Mouse (Mus musculus): ENCODE results near the gene Dync1i1. TPM values are rescaled to one million over a fixed set of nuclear protein-coding genes. Genes with fewer than 3 reads are reported as not detected.

Dync1i1 gene
- total and polyA plus RNA-seq, 3 experiments = not detected

- DNase-seq (ENCODE audit: low read depth, low spot score) = no peak
- H3K79me2 ChIP-seq (ENCODE audit: control insufficient read depth, insufficient read depth, low read length, poor library complexity) = no peaks in the 10 kb centered on the region
- H3K4me1 ChIP-seq (ENCODE audit: control insufficient read depth in 1 of 2, insufficient read depth in 2 of 2, low read length in 2 of 2) = no peaks in the 10 kb centered on the region
- no peaks in the 10 kb centered on the region for H3K36me3 ChIP-seq (ENCODE audit: control insufficient read depth in 1 of 2, insufficient read depth in 2 of 2, low read length in 2 of 2)
- no peak for TF ChIP-seq NRF1 (IDR thresholded peaks at IDR 0.05; ENCODE audit: insufficient read depth, low read depth, low read length, poor library complexity, severe bottlenecking)
- H3K27me3 ChIP-seq (ENCODE audit: control insufficient read depth in 1 of 2, insufficient read depth in 2 of 2, low read length in 2 of 2) = no peaks in the 10 kb centered on the region; a peak in 1 of 4 replicates
- H3K4me3 ChIP-seq (ENCODE audit: control insufficient read depth in 1 of 2, insufficient read depth in 1 of 2, low read depth in 2 of 2, low read length in 2 of 2) = no peak overlapping the region
- H3K9ac ChIP-seq (ENCODE audit: control insufficient read depth, low read depth, low read length, poor library complexity, severe bottlenecking) = no peak overlapping the region
- no peak overlapping the region for H3K27ac ChIP-seq (ENCODE audit: control insufficient read depth, low read depth, low read length)
- no peaks in the 10 kb centered on the region for H3K9me3 ChIP-seq (replicated peaks; ENCODE audit: insufficient read depth, low read length)
Measured at GRCm38 (mm10) chr6:5733217-5733616, 7.8 kb downstream of the Dync1i1 start.

GRCm38 (mm10) chr6:5734398-5734797 lies 9.0 kb downstream of the Dync1i1 start:
- H3K4me1 ChIP-seq (ENCODE audit: control insufficient read depth in 1 of 2, insufficient read depth in 2 of 2, low read length in 2 of 2) = no peaks in the 10 kb centered on the region
- DNase-seq (ENCODE audit: low read depth, low spot score) = no peak
- H3K9ac ChIP-seq (ENCODE audit: control insufficient read depth, low read depth, low read length, poor library complexity, severe bottlenecking) = no peak overlapping the region
- no peaks in the 10 kb centered on the region; a peak in 1 of 4 replicates for H3K27me3 ChIP-seq (ENCODE audit: control insufficient read depth in 1 of 2, insufficient read depth in 2 of 2, low read length in 2 of 2)
- H3K36me3 ChIP-seq (ENCODE audit: control insufficient read depth in 1 of 2, insufficient read depth in 2 of 2, low read length in 2 of 2) = no peaks in the 10 kb centered on the region
- no peak overlapping the region for H3K4me3 ChIP-seq (ENCODE audit: control insufficient read depth in 1 of 2, insufficient read depth in 1 of 2, low read depth in 2 of 2, low read length in 2 of 2)
- TF ChIP-seq MYC (IDR thresholded peaks at IDR 0.05; ENCODE audit: low read depth, low read length) = no peak
- no peak for TF ChIP-seq POLR2AphosphoS2 (IDR thresholded peaks at IDR 0.05; ENCODE audit: low read length)
- no peak for TF ChIP-seq RAD21 (IDR thresholded peaks at IDR 0.05; ENCODE audit: low read depth, low read length)
- no peak for TF ChIP-seq USF2 (IDR thresholded peaks at IDR 0.05; ENCODE audit: borderline replicate concordance in 1 of 2, insufficient read depth in 1 of 2, low read depth in 1 of 2, low read length in 2 of 2)
- TF ChIP-seq ETS1 (IDR thresholded peaks at IDR 0.05; ENCODE audit: low read depth, low read length) = no peak
- TF ChIP-seq MAZ (IDR thresholded peaks at IDR 0.05; ENCODE audit: low read depth, low read length) = no peak
- no peak for TF ChIP-seq POLR2AphosphoS5 (IDR thresholded peaks at IDR 0.05; ENCODE audit: borderline replicate concordance, low read depth, low read length)
- no peak for TF ChIP-seq E2F4 (IDR thresholded peaks at IDR 0.05; ENCODE audit: borderline replicate concordance, low read depth, low read length)
- no peaks in the 10 kb centered on the region for H3K79me2 ChIP-seq (ENCODE audit: control insufficient read depth, insufficient read depth, low read length, poor library complexity)
- no peak overlapping the region for H3K27ac ChIP-seq (ENCODE audit: control insufficient read depth, low read depth, low read length)
- H3K9me3 ChIP-seq (replicated peaks; ENCODE audit: insufficient read depth, low read length) = no peaks in the 10 kb centered on the region

GRCm38 (mm10) chr6:5734862-5735261 lies 9.4 kb downstream of the Dync1i1 start:
- no peak for DNase-seq (ENCODE audit: low read depth, low spot score)
- Histone ChIP-seq H3K36me3 (ENCODE audit: control insufficient read depth in 1 of 2, insufficient read depth in 2 of 2, low read length in 2 of 2) (no peaks in the 10 kb centered on the region), H3K9ac (ENCODE audit: control insufficient read depth, low read depth, low read length, poor library complexity, severe bottlenecking) (no peak overlapping the region), H3K9me3 (replicated peaks; ENCODE audit: insufficient read depth, low read length) (no peaks in the 10 kb centered on the region), H3K27ac (ENCODE audit: control insufficient read depth, low read depth, low read length) (no peak overlapping the region), H3K79me2 (ENCODE audit: control insufficient read depth, insufficient read depth, low read length, poor library complexity) (no peaks in the 10 kb centered on the region), H3K27me3 (ENCODE audit: control insufficient read depth in 1 of 2, insufficient read depth in 2 of 2, low read length in 2 of 2) (no peaks in the 10 kb centered on the region; a peak in 1 of 4 replicates), H3K4me1 (ENCODE audit: control insufficient read depth in 1 of 2, insufficient read depth in 2 of 2, low read length in 2 of 2) (no peaks in the 10 kb centered on the region), H3K4me3 (ENCODE audit: control insufficient read depth in 1 of 2, insufficient read depth in 1 of 2, low read depth in 2 of 2, low read length in 2 of 2) (no peak overlapping the region)
- no peak for TF ChIP-seq MAX (IDR thresholded peaks at IDR 0.05; ENCODE audit: low read length)
- TF ChIP-seq TCF12 (IDR thresholded peaks at IDR 0.05; ENCODE audit: low read depth, low read length) = no peak
- no peak for TF ChIP-seq ZC3H11A (IDR thresholded peaks at IDR 0.05; ENCODE audit: low read depth, low read length)
- no peak for TF ChIP-seq E2F4 (IDR thresholded peaks at IDR 0.05; ENCODE audit: borderline replicate concordance, low read depth, low read length)
- no peak for TF ChIP-seq NELFE (IDR thresholded peaks at IDR 0.05; ENCODE audit: low read depth, low read length)
- no peak for TF ChIP-seq MXI1 (IDR thresholded peaks at IDR 0.05; ENCODE audit: low read depth, low read length)
- no peak for TF ChIP-seq MAFK (IDR thresholded peaks at IDR 0.05; ENCODE audit: borderline replicate concordance, low read depth, low read length)
